Mouse (Mus musculus): ENCODE measurements around the gene Cybrd1.

Gene Cybrd1

GRCm38 (mm10) chr2:71117797-71118708 is at the start of gene Cybrd1:
Gene Cybrd1, plus strand, starts transcription at chr2:71117923.
- peak; percentile 38 for DNase-seq (ENCODE audit: low read depth)

GRCm38 (mm10) chr2:71071601-71072000 is 46.1 kb upstream of the Cybrd1 start:
- no peak for DNase-seq (ENCODE audit: low read depth)

- no peak for DNase-seq (ENCODE audit: low read depth)
These were observed 44.4 kb upstream of the Cybrd1 start for GRCm38 (mm10) chr2:71073330-71073729.

GRCm38 (mm10) chr2:71073828-71074227 is 43.9 kb upstream of the Cybrd1 start:
- no peak for DNase-seq (ENCODE audit: low read depth)

GRCm38 (mm10) chr2:71082416-71082815 is 35.3 kb upstream of the Cybrd1 start:
- no peak for DNase-seq (ENCODE audit: low read depth)

GRCm38 (mm10) chr2:71083454-71084193 is 34.1 kb upstream of the Cybrd1 start:
- no peak for DNase-seq (ENCODE audit: low read depth)

GRCm38 (mm10) chr2:71089766-71090165 is 28.0 kb upstream of the Cybrd1 start:
- DNase-seq (ENCODE audit: low read depth), result no peak

- DNase-seq (ENCODE audit: low read depth), result peak; percentile 10
These were observed 26.9 kb upstream of the Cybrd1 start for GRCm38 (mm10) chr2:71090660-71091445.

GRCm38 (mm10) chr2:71096170-71096569 is 21.6 kb upstream of the Cybrd1 start:
- no peak for DNase-seq (ENCODE audit: low read depth)

GRCm38 (mm10) chr2:71102621-71103291 is 15.0 kb upstream of the Cybrd1 start:
- no peak for DNase-seq (ENCODE audit: low read depth)

GRCm38 (mm10) chr2:71103292-71103680 is 14.4 kb upstream of the Cybrd1 start:
- DNase-seq (ENCODE audit: low read depth), result no peak

- no peak for DNase-seq (ENCODE audit: low read depth)
These were observed 13.0 kb upstream of the Cybrd1 start for GRCm38 (mm10) chr2:71104696-71105095.

- DNase-seq (ENCODE audit: low read depth), result no peak
These were observed 12.1 kb upstream of the Cybrd1 start for GRCm38 (mm10) chr2:71105469-71106215.

GRCm38 (mm10) chr2:71107225-71107624 is 10.5 kb upstream of the Cybrd1 start:
- DNase-seq (ENCODE audit: low read depth), result no peak

- no peak for DNase-seq (ENCODE audit: low read depth)
These were observed 9.2 kb upstream of the Cybrd1 start for GRCm38 (mm10) chr2:71108541-71108940.

GRCm38 (mm10) chr2:71113489-71114171 is 4.1 kb upstream of the Cybrd1 start:
- no peak for DNase-seq (ENCODE audit: low read depth)

GRCm38 (mm10) chr2:71116151-71116550 is 1.6 kb upstream of the Cybrd1 start:
- peak; percentile 47 for DNase-seq (ENCODE audit: low read depth)

- no peak for DNase-seq (ENCODE audit: low read depth)
These were observed 3.1 kb downstream of the Cybrd1 start for GRCm38 (mm10) chr2:71120844-71121243.

GRCm38 (mm10) chr2:71121406-71121805 is 3.7 kb downstream of the Cybrd1 start:
- no peak for DNase-seq (ENCODE audit: low read depth)

- DNase-seq (ENCODE audit: low read depth), result no peak
These were observed 4.7 kb downstream of the Cybrd1 start for GRCm38 (mm10) chr2:71122268-71123029.
